Mouse (Mus musculus): ENCODE measurements around the gene Hist1h2bq. TPM values are rescaled to one million over a fixed set of nuclear protein-coding genes. Genes with fewer than 3 reads are reported as not detected.
A peak's percentile ranks its signal among the peaks of the same experiment; 100 is the strongest.
"Not testable (repeated sequence)": the region's sequence is repeated elsewhere in the genome, so short reads cannot be mapped to it uniquely, and the experiment has no call there.

Hist1h2bq gene
- total and polyA plus RNA-seq, 3 experiments, result 6.2 to 2,195 TPM; not detected in 1

DNA sequence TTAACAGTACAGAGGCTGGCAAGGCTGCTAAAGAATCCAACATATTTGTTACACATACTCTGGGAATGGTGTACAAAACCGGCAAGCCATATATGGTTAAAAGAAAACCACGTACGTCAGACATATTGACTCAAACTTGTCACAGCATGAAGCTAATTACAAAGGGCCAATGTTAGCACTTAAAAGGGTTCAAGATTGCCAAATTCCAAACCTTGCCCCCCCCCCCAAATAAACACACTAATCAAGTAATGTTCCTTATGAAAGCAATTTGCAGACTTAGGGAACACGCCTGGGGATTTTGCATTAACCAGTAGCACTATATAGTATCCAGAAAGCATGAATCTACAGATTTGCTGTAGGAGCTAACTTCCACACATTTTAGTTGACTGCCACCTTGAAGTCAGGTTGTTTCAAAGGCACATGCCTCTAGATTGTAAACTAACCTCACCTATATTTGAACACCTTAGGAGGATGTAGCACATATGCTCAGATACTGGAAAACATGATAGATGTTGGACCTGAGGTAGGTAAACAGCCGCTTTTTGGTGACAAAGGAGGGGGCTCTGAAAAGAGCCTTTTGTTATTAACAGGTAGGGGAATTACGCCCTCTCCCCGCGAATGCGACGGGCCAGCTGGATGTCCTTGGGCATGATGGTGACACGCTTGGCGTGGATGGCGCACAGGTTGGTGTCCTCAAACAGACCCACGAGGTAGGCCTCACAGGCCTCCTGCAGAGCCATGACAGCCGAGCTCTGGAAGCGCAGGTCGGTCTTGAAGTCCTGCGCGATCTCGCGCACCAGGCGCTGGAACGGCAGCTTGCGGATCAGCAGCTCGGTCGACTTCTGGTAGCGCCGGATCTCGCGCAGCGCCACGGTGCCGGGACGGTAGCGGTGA lies 27.4 kb downstream of the Hist1h2bq start:
- TF ChIP-seq POLR2AphosphoS5 (IDR thresholded peaks at IDR 0.05; ENCODE audit: borderline replicate concordance, low read depth, low read length) (peak; percentile 93; the same call in 1 of the 2 replicates), POLR2A (IDR thresholded peaks at IDR 0.05; ENCODE audit: control insufficient read depth in 1 of 2, insufficient read depth in 1 of 2, low read depth in 1 of 2, low read length in 2 of 2, poor library complexity in 1 of 2) (peak in 1 of 2 experiments; percentile 98; a peak in 2 of 4 replicates)
- Histone ChIP-seq H3K4me3 (ENCODE audit: control insufficient read depth in 1 of 2, insufficient read depth in 1 of 2, low read depth in 2 of 2, low read length in 2 of 2) (peak overlapping the region in 1 of 2 experiments; percentile 44; a peak in 2 of 4 replicates), H3K27ac (ENCODE audit: control insufficient read depth, low read depth, low read length) (peak overlapping the region; percentile 93), H3K36me3 (ENCODE audit: control insufficient read depth in 1 of 2, insufficient read depth in 2 of 2, low read length in 2 of 2) (peaks cover 0 to 28% of the 10 kb centered on the region in 2 experiments; a peak in 2 of 4 replicates), H3K9ac (ENCODE audit: control insufficient read depth, low read depth, low read length, poor library complexity, severe bottlenecking) (peak overlapping the region; percentile 75)
- not testable (repeated sequence) for H3K79me2 ChIP-seq (ENCODE audit: control insufficient read depth, insufficient read depth, low read length, poor library complexity); H3K4me1 ChIP-seq (ENCODE audit: control insufficient read depth in 1 of 2, insufficient read depth in 2 of 2, low read length in 2 of 2); H3K27me3 ChIP-seq (ENCODE audit: control insufficient read depth in 1 of 2, insufficient read depth in 2 of 2, low read length in 2 of 2); H3K9me3 ChIP-seq (replicated peaks; ENCODE audit: insufficient read depth, low read length)
- peak; percentile 93 for DNase-seq (ENCODE audit: low read depth, low spot score)

- peak; percentile 56 for DNase-seq (ENCODE audit: low read depth, low spot score)
- no peak overlapping the region; a peak in 1 of 4 replicates for H3K4me3 ChIP-seq (ENCODE audit: control insufficient read depth in 1 of 2, insufficient read depth in 1 of 2, low read depth in 2 of 2, low read length in 2 of 2)
- peak overlapping the region; percentile 71 for H3K27ac ChIP-seq (ENCODE audit: control insufficient read depth, low read depth, low read length)
- H3K36me3 ChIP-seq (ENCODE audit: control insufficient read depth in 1 of 2, insufficient read depth in 2 of 2, low read length in 2 of 2), result peaks cover 0 to 34% of the 10 kb centered on the region in 2 experiments; a peak in 2 of 4 replicates
- peak overlapping the region; percentile 75 for H3K9ac ChIP-seq (ENCODE audit: control insufficient read depth, low read depth, low read length, poor library complexity, severe bottlenecking)
- H3K27me3 ChIP-seq (ENCODE audit: control insufficient read depth in 1 of 2, insufficient read depth in 2 of 2, low read length in 2 of 2), result no peaks in the 10 kb centered on the region
- TF ChIP-seq UBTF (IDR thresholded peaks at IDR 0.05; ENCODE audit: borderline replicate concordance, insufficient read depth, low read depth, low read length) (no peak), ETS1 (IDR thresholded peaks at IDR 0.05; ENCODE audit: low read depth, low read length) (no peak), MXI1 (IDR thresholded peaks at IDR 0.05; ENCODE audit: low read depth, low read length) (no peak), SIN3A (IDR thresholded peaks at IDR 0.05; ENCODE audit: low read length) (no peak), NELFE (IDR thresholded peaks at IDR 0.05; ENCODE audit: low read depth, low read length) (no peak), TBP (IDR thresholded peaks at IDR 0.05; ENCODE audit: low read depth, low read length) (no peak), HCFC1 (IDR thresholded peaks at IDR 0.05; ENCODE audit: low read depth, low read length) (no peak), CHD2 (IDR thresholded peaks at IDR 0.05; ENCODE audit: low read length) (no peak), ZNF384 (IDR thresholded peaks at IDR 0.05; ENCODE audit: low read depth, low read length) (no peak), POLR2AphosphoS5 (IDR thresholded peaks at IDR 0.05; ENCODE audit: borderline replicate concordance, low read depth, low read length) (no peak), RCOR1 (IDR thresholded peaks at IDR 0.05; ENCODE audit: low read depth, low read length) (no peak)
- H3K4me1 ChIP-seq (ENCODE audit: control insufficient read depth in 1 of 2, insufficient read depth in 2 of 2, low read length in 2 of 2), result peaks cover 0 to 9% of the 10 kb centered on the region in 2 experiments; a peak in 2 of 4 replicates
- no peaks in the 10 kb centered on the region for H3K9me3 ChIP-seq (replicated peaks; ENCODE audit: insufficient read depth, low read length)
- peaks cover 8% of the 10 kb centered on the region; the same call in 1 of the 2 replicates for H3K79me2 ChIP-seq (ENCODE audit: control insufficient read depth, insufficient read depth, low read length, poor library complexity)
Observed at GRCm38 (mm10) chr13:21781639-21782038, 28.4 kb downstream of the Hist1h2bq start.

Measured in MEL (cell line).